Mouse (Mus musculus): Measurements from ENCODE around the gene Retreg1.

GRCm38 (mm10) chr15:25882002-25882401 lies 39.0 kb downstream of the Retreg1 start:
- TF ChIP-seq EP300 (IDR thresholded peaks at IDR 0.05; ENCODE audit: insufficient read depth, low read depth, low read length) (no peak), CTCF (IDR thresholded peaks at IDR 0.05) (no peak)
